Mouse (Mus musculus): Measurements from ENCODE around the gene Plxnd1. TPM values are rescaled to one million over a fixed set of nuclear protein-coding genes. Genes with fewer than 3 reads are reported as not detected.

The Plxnd1 gene
- polyA plus RNA-seq, 1 experiment from 2014 or later, result 19.4 TPM

DNA sequence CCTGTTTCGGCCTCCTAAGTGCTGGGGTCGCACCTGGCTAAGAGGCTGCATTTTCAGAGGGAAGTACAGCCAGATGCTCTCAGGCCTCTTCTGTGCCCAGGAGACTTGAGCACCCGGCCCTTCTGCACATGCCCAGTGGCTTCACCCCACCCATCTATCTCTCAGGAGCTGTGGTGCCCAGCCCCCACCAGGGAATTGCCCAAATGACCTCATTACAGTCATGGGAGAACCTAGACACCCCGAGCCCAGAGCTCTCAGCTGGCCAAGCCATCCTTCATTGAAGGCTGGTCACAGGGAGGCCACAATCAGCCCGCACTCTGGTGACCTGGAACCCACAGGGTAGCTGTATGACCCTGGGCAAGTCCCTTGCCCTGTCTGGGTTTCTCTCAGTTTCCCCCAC is 5.8 kb downstream of the Plxnd1 start:
- 76% methylated on average over 5 of the region's 5 CpGs for WGBS
- ATAC-seq, result no peak
- no peaks in the 10 kb centered on the region for H3K9me3 ChIP-seq (ENCODE audit: control insufficient read depth, low read length)
- peaks cover 19% of the 10 kb centered on the region for H3K27me3 ChIP-seq (replicated peaks; ENCODE audit: control insufficient read depth, insufficient read depth, low read length)
- H3K36me3 ChIP-seq (ENCODE audit: control insufficient read depth, insufficient read depth), result no peaks in the 10 kb centered on the region
- no peak overlapping the region for H3K4me2 ChIP-seq (ENCODE audit: low read length)
- no peak overlapping the region for H3K27ac ChIP-seq (ENCODE audit: low read length)
- H3K4me3 ChIP-seq (replicated peaks; ENCODE audit: low read length), result no peak overlapping the region
- no peak overlapping the region for H3K9ac ChIP-seq (replicated peaks; ENCODE audit: low read depth, low read length)
- peaks cover 23% of the 10 kb centered on the region for H3K4me1 ChIP-seq (replicated peaks; ENCODE audit: control insufficient read depth, insufficient read depth, low read length)

DNA sequence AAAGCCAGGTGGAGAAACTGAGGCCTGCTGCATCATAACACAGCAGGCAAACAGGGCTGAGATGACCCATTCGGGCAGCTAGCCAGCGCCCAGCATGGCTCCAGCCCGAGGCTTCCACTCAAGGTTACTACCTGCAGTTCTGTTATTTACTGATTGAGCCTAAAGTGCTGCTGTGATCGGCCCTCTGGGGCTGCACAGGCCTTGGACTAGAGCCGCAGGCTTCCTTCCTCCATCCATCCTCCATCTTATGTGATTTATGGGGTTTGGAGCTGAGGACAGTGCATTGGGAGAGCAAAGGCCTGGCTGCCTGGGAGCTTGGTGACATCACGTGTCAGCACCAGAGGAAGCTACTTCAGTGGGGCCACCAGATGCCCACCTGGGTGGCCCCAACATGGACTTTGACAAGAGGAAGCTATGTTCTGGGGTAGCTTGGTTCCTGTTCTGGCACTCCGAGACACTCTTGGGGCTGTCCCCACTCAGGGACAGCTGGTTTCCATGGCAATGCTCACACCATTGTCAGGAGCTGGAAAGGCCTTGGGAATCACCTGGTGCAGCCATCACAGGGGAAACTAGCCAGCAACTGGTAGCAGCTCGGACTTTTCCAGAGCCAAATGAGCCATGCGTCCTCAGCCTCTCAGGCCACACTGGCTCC is 7.6 kb downstream of the Plxnd1 start:
- Histone ChIP-seq H3K27ac (ENCODE audit: low read length) (no peak overlapping the region), H3K4me1 (replicated peaks; ENCODE audit: control insufficient read depth, insufficient read depth, low read length) (peaks cover 11% of the 10 kb centered on the region), H3K9me3 (ENCODE audit: control insufficient read depth, low read length) (no peaks in the 10 kb centered on the region), H3K4me2 (ENCODE audit: low read length) (no peak overlapping the region), H3K27me3 (replicated peaks; ENCODE audit: control insufficient read depth, insufficient read depth, low read length) (peaks cover under 1% of the 10 kb centered on the region; the same call in 1 of the 2 replicates), H3K9ac (replicated peaks; ENCODE audit: low read depth, low read length) (no peak overlapping the region), H3K36me3 (ENCODE audit: control insufficient read depth, insufficient read depth) (no peaks in the 10 kb centered on the region), H3K4me3 (replicated peaks; ENCODE audit: low read length) (no peak overlapping the region)
- ATAC-seq, result no peak
- WGBS, result 63% methylated on average over 9 of the region's 9 CpGs

DNA sequence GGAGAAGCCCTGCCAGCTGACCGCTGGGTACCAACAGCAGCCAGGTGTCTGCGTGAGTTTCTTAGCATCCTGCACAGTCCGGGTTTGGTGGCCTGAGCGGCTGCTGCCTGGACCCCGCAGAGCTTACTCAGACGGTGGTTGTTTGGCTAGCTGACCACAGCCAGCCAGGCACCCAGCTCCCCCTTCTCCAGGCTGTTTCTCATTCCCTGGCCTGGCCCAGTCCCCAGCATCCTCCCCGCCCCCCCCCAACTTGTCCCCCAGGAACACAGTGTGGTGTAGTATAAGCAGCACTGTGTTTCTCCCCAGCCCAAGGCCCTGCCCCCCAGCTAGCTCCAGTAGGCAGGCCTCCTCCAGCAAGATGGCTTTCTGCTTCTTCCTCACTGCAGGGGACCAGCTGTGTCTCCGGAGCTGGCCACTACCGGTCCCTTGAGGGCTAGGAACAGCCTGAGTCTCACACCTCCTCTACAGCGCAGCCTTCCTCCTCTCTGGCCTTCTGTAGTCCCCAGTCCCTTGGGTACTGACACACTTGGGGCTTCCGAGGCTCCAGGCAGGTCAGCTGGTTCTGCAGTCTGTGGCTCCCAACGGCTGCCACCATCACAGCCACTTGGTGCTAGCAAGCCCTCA is 8.2 kb downstream of the Plxnd1 start:
- no peaks in the 10 kb centered on the region for H3K9me3 ChIP-seq (ENCODE audit: control insufficient read depth, low read length)
- H3K4me3 ChIP-seq (replicated peaks; ENCODE audit: low read length), result no peak overlapping the region
- no peak overlapping the region for H3K4me2 ChIP-seq (ENCODE audit: low read length)
- ATAC-seq, result no peak
- H3K27ac ChIP-seq (ENCODE audit: low read length), result no peak overlapping the region
- no peaks in the 10 kb centered on the region for H3K36me3 ChIP-seq (ENCODE audit: control insufficient read depth, insufficient read depth)
- no peaks in the 10 kb centered on the region for H3K27me3 ChIP-seq (replicated peaks; ENCODE audit: control insufficient read depth, insufficient read depth, low read length)
- WGBS, result 47% methylated on average over 11 of the region's 12 CpGs
- H3K4me1 ChIP-seq (replicated peaks; ENCODE audit: control insufficient read depth, insufficient read depth, low read length), result peaks cover 10% of the 10 kb centered on the region
- no peak overlapping the region for H3K9ac ChIP-seq (replicated peaks; ENCODE audit: low read depth, low read length)

DNA sequence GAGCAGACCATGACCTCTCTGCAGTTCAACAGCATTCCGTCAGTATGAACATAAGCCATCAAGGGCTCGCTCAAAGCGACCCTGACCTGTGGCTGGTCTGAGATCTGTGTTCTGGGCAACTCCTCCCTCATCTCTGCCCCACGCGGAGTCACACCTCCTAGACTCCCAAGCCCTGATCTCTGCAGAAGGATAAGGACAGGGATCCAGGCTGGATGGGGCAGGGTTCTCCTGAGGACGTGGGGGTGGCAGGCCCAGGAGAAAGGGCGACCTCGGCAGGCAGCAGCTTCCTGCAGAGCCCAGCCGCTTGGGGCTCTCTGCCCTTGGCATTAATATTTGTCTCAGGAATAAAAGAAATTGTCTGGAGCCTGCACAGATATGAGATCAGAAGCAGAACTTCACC is 9.2 kb downstream of the Plxnd1 start:
- no peak overlapping the region for H3K27ac ChIP-seq (ENCODE audit: low read length)
- H3K9ac ChIP-seq (replicated peaks; ENCODE audit: low read depth, low read length), result no peak overlapping the region
- no peak overlapping the region for H3K4me3 ChIP-seq (replicated peaks; ENCODE audit: low read length)
- no peaks in the 10 kb centered on the region for H3K9me3 ChIP-seq (ENCODE audit: control insufficient read depth, low read length)
- no peak for ATAC-seq
- H3K36me3 ChIP-seq (ENCODE audit: control insufficient read depth, insufficient read depth), result no peaks in the 10 kb centered on the region
- H3K4me1 ChIP-seq (replicated peaks; ENCODE audit: control insufficient read depth, insufficient read depth, low read length), result peaks cover 8% of the 10 kb centered on the region
- 69% methylated on average over 9 of the region's 9 CpGs for WGBS
- no peak overlapping the region for H3K4me2 ChIP-seq (ENCODE audit: low read length)
- no peaks in the 10 kb centered on the region for H3K27me3 ChIP-seq (replicated peaks; ENCODE audit: control insufficient read depth, insufficient read depth, low read length)

DNA sequence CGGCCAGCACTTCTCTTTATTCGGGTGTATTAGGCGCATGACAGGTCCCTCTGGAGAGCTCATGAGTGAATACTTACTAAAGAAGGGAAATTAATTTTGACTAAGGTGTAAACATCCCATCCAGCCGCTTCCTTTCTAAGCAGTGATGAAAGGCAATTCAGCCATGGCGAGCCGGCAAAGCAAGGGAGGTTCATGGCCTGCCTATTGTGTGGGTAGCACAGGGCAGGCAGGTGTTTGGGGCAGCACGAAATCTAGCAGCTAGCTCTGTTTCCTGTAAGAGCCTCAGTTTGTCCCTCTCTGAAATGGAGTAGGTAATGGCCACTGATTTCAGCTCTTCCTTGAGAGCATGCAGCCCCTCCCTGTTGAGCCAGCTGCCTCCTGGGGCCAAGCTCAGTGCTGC is 10.2 kb downstream of the Plxnd1 start:
- WGBS, result 54% methylated on average over 7 of the region's 7 CpGs
- no peak overlapping the region for H3K9ac ChIP-seq (replicated peaks; ENCODE audit: low read depth, low read length)

DNA sequence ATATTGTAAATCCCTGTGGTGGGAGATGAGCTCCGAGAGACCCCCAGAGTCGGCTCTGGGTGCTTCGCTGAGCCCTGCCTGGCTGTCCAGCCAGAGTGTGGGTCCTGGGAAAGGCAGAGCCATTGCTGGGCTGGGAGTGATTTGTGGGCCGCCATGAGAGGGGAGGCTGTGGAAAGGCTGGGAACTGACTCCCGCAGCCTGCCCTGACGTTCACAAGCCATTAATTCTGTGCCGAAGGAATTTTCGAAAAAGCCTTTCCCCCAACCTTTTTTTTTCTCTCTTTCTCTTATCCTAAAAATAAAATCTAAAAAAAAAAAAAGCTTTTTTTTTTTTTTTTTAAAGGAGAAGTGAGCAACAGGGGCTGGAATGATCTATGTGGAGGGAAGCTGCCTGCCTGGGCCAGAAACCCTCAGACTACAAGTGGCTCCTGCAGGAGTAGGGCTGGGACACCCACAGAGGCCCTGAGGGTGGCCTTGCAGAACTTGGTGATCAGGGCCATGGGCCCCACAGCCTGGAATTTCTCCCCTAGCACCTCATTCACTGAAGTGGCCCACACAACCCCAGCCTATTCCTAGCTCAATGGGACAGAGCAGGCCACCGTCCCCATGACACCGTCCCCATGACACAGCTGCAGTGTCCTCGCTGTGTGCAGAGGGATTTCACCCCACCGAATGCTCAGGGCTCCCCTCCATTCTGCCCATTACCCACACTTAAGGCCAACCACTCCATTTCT is 11.3 kb downstream of the Plxnd1 start:
- H3K27me3 ChIP-seq (replicated peaks; ENCODE audit: control insufficient read depth, insufficient read depth, low read length), result no peaks in the 10 kb centered on the region

More for the DNA sequence above, 10.2 kb downstream of the Plxnd1 start:
- Histone ChIP-seq H3K4me1 (replicated peaks; ENCODE audit: control insufficient read depth, insufficient read depth, low read length) (peaks cover 8% of the 10 kb centered on the region), H3K27ac (ENCODE audit: low read length) (no peak overlapping the region), H3K9me3 (ENCODE audit: control insufficient read depth, low read length) (no peaks in the 10 kb centered on the region), H3K36me3 (ENCODE audit: control insufficient read depth, insufficient read depth) (no peaks in the 10 kb centered on the region), H3K4me3 (replicated peaks; ENCODE audit: low read length) (no peak overlapping the region), H3K4me2 (ENCODE audit: low read length) (no peak overlapping the region), H3K27me3 (replicated peaks; ENCODE audit: control insufficient read depth, insufficient read depth, low read length) (no peaks in the 10 kb centered on the region)
- no peak for ATAC-seq

DNA sequence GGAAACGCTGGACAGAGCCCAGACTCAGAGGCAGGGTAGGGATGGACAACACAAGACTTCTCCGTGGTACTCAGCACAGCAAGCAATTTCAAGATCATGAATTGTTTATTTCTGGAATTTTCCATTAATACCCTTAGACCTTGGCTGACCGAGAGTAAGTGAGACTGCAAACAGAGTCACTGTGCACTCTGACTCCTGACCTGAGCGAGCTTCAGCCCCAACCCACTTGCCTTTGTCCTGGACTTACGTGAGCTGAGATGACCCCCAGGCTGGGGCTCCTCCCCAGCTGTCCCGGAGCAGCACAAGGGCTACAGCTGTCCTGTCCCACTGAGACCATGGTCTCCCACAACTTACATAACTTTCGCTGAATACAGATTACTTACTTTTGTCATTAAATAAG is 11.9 kb downstream of the Plxnd1 start:
- H3K36me3 ChIP-seq (ENCODE audit: control insufficient read depth, insufficient read depth), result no peaks in the 10 kb centered on the region
- 70% methylated on average over 7 of the region's 7 CpGs for WGBS
- H3K4me3 ChIP-seq (replicated peaks; ENCODE audit: low read length), result no peak overlapping the region
- no peak overlapping the region for H3K27ac ChIP-seq (ENCODE audit: low read length)
- peaks cover 8% of the 10 kb centered on the region for H3K4me1 ChIP-seq (replicated peaks; ENCODE audit: control insufficient read depth, insufficient read depth, low read length)
- H3K4me2 ChIP-seq (ENCODE audit: low read length), result no peak overlapping the region
- H3K27me3 ChIP-seq (replicated peaks; ENCODE audit: control insufficient read depth, insufficient read depth, low read length), result no peaks in the 10 kb centered on the region
- no peaks in the 10 kb centered on the region for H3K9me3 ChIP-seq (ENCODE audit: control insufficient read depth, low read length)
- ATAC-seq, result no peak
- H3K9ac ChIP-seq (replicated peaks; ENCODE audit: low read depth, low read length), result no peak overlapping the region

More for the DNA sequence above, 11.3 kb downstream of the Plxnd1 start:
- Histone ChIP-seq H3K27ac (ENCODE audit: low read length) (no peak overlapping the region), H3K36me3 (ENCODE audit: control insufficient read depth, insufficient read depth) (no peaks in the 10 kb centered on the region), H3K4me2 (ENCODE audit: low read length) (no peak overlapping the region), H3K9me3 (ENCODE audit: control insufficient read depth, low read length) (no peaks in the 10 kb centered on the region), H3K4me3 (replicated peaks; ENCODE audit: low read length) (no peak overlapping the region), H3K4me1 (replicated peaks; ENCODE audit: control insufficient read depth, insufficient read depth, low read length) (peaks cover 8% of the 10 kb centered on the region), H3K9ac (replicated peaks; ENCODE audit: low read depth, low read length) (no peak overlapping the region)
- 66% methylated on average over 12 of the region's 12 CpGs for WGBS
- no peak; the same call in 1 of the 2 replicates for ATAC-seq

DNA sequence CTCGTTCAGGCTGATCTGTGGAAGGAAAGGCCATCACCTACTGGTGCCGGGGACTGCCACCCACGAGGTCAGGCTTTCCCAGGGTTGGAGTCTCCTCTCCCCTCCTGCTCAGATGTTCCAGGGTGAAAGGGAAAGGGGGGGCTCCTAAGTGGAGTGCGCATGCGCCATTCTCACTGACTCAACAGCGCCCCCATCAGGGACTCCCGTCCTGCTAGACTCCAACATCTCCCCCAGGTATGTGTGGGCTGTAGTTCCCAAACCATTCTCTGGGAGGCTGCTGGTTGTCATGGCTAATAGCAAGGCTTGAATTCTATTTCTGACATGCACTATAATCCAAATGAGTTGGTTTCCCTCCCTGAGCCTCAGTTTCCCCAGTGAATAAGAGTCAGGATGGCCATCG is 16.2 kb downstream of the Plxnd1 start:
- no peak overlapping the region for H3K4me2 ChIP-seq (ENCODE audit: low read length)
- no peak overlapping the region for H3K9ac ChIP-seq (replicated peaks; ENCODE audit: low read depth, low read length)
- no peak for ATAC-seq
- H3K4me3 ChIP-seq (replicated peaks; ENCODE audit: low read length), result no peak overlapping the region
- H3K4me1 ChIP-seq (replicated peaks; ENCODE audit: control insufficient read depth, insufficient read depth, low read length), result peaks cover 7% of the 10 kb centered on the region
- 61% methylated on average over 8 of the region's 8 CpGs for WGBS
- H3K27me3 ChIP-seq (replicated peaks; ENCODE audit: control insufficient read depth, insufficient read depth, low read length), result no peaks in the 10 kb centered on the region
- no peaks in the 10 kb centered on the region for H3K36me3 ChIP-seq (ENCODE audit: control insufficient read depth, insufficient read depth)
- H3K9me3 ChIP-seq (ENCODE audit: control insufficient read depth, low read length), result no peaks in the 10 kb centered on the region
- H3K27ac ChIP-seq (ENCODE audit: low read length), result no peak overlapping the region

DNA sequence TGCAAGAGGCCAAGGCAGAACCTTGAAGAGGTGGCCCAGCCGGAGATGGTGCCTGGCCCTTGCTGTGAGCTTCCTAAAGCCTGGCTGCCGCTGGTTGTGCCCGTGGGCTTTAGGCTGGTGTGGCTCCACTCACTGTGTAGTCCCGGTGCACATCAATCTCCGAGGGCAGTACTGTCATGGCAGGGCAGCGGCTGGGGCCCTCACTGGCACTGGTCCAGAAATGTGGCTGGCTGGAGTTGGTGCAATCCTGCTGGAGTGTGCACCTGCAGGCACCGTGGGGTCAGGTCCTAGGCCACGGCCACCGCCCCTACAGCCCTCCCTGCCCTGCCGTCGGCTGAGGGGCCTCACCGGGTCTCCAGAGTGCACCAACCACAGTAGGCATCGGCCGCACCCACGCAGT is 17.0 kb downstream of the Plxnd1 start:
- Histone ChIP-seq H3K4me3 (replicated peaks; ENCODE audit: low read length) (no peak overlapping the region), H3K36me3 (ENCODE audit: control insufficient read depth, insufficient read depth) (no peaks in the 10 kb centered on the region), H3K27me3 (replicated peaks; ENCODE audit: control insufficient read depth, insufficient read depth, low read length) (no peaks in the 10 kb centered on the region), H3K4me2 (ENCODE audit: low read length) (no peak overlapping the region), H3K27ac (ENCODE audit: low read length) (no peak overlapping the region), H3K4me1 (replicated peaks; ENCODE audit: control insufficient read depth, insufficient read depth, low read length) (peaks cover 7% of the 10 kb centered on the region), H3K9ac (replicated peaks; ENCODE audit: low read depth, low read length) (no peak overlapping the region), H3K9me3 (ENCODE audit: control insufficient read depth, low read length) (no peaks in the 10 kb centered on the region)
- WGBS, result 88% methylated on average over 15 of the region's 15 CpGs
- no peak for ATAC-seq

Measured in forebrain, embryonic 16.5 days (tissue).